Mouse (Mus musculus) right cerebral cortex, postnatal 4 days (tissue): ENCODE measurements around the gene Cep126.

Experiments
- DNase-seq: peaks from one replicate; pipeline ENCODE4 v3.0.0-alpha.2; 2022

The Cep126 gene

DNA sequence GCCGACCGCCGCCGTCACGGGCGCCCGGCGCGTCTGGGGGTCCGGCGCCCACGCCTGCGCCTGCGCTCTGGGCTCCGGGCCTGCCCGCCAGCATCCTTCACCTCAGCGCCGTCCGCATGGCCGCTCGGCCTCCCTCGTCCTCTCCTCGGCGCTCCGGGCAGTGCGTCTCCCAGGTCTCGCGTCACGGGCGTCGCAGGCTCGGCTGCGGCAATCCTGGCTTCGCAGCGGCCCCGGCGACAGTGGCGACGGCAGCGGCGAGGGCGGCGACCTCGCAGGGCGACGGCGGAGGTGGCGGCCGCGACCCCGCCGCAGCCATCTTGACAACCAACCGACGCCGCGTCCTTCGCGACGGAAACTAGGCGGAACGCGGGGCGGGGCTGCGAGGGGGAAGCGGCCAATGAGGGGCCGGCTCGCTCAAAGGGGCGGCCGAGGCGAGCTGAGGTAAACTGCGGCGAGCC lies at the start of gene Cep126:
TSS of gene Cep126 (minus strand) at position 178 of the 458 bp plus-strand sequence.
- DNase-seq, result peak; percentile 79

DNA sequence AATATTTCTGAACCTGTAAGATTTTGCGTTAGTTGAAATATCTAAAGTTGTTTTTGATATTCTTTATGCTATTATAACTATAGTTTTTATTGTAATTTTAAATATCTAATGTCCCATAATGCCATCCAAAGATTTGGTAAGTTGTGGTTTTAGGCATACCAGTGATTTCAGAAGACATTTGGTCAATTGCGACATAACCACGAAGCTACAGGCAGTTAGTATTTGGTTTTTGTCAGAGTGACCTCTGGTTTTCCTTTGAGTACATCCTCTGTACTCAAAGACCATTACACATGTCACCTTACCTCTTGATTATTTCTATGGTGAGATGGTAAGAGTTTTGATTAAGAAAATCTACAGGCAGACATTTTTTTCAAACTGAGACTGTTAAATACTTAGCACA lies 45.5 kb upstream of the Cep126 start:
- no peak for DNase-seq

DNA sequence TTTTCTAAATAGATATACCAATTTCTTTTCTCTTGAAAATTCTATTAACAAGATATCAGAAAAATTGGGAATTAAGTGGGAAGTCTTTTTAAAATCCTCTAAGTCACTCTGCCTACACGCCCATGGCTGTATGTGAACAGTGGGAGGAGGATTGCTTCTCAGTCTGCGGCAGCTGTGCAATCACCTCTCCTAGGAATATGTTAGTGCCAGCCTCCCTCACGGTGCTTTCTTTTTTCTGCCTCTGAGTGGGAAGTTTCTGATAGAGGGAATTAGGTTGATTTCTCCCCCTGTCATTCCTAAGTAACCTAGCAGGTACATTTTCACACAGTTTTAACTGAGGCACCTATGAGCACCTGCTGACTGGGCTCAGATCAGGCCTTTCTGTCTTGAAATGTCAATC lies 43.0 kb upstream of the Cep126 start:
- DNase-seq, result no peak

DNA sequence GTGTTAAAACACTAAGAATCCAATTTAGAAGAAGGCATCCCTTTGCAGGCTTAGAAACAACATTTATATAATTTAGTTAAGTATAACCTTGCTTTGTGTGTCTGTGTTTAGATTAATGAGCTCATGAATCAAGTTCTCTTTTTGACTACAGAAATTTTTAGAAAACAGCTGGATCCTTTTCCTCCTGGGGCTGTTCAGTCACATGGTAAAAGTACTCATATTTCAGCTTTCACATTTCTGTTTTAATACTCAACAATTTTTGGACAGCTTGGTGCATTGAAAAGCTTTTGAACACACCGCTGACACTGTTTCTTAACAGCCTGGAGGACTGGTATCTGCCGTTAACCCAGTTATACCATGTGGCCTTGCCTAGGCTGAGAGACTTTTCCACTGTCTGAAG lies 22.9 kb upstream of the Cep126 start:
- DNase-seq, result no peak

DNA sequence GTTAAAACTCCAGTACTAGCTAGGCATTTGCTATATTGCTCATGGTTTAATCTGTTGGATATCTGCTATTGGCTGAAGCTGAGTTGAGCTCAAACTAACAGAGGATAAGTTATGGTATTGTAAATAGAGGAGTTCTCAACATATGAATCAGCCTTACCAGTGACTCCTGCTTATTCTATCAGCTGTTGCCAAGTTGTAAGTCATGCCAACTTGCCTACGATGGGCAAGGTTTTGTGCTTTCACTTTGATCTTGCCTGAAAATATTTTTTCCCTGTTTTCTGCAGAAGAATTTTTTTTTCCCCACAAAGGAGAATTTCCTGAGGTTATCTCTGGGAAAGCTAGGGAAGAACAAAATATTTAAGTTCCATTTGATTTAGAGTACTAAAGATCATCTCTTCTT lies 5.4 kb upstream of the Cep126 start:
- DNase-seq, result no peak

DNA sequence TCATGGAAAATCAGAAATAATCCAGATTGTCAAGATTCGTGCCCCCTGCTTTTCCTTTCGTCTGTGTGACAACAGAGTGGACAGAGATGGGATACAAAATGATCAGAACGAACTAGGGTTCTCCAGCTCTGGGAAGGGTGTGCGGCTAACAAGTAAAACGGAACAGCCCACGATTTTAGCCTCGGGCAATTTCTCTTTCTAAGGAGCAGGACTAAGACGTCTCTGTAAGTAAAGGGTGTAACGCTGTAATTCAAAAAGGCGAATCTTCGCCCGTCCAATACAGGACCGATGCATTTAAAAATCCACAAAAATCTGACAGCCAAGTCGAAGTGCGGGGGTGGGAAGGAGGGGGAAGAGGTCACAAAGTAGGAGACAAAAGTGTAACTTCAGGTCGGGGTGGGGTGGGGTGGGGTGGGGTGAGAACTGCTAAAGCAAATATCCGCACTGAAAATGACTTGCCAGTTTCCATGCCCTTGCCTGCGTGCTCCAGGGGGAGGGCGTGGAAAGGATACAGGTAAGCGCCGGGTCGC lies 443 bp downstream of the Cep126 start:
- no peak for DNase-seq

DNA sequence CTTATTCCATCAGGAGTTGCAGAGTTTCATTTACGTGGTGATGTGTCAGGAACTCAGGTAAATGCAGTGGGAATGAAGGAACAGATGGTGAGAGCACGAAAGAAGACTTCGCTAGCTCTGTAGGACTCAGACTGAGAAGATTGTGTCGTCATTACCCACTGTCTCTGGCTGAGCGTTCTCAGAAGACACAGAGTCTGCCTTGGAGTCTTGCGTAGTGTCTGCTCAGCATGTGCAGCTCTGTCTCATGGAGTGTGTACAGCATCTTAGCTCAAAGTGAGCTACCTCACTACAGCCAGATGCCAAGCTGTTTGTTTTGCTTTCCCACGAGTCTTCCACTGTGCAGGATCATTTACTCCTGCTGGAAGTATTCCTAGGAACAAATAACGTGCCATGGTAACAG lies 10.6 kb downstream of the Cep126 start:
- no peak for DNase-seq

DNA sequence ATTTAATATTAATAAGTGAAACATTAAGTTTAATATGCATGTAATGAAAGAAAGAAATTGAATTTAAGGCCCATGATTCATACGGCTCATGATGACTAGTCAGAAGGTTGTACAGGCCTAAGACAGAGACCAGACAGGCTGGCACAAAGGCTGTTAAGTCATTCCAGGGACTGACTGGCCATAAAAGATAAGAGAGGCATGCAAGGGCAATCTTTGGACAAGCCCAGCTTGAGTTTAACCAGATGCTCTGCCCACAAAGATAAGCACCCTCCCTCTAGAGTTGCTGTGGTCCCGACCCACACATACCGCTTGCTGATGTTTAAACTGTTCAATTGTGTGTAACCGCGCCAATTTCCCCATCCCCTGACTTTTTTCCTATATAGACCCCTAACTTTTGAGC lies 19.6 kb downstream of the Cep126 start:
- no peak for DNase-seq

DNA sequence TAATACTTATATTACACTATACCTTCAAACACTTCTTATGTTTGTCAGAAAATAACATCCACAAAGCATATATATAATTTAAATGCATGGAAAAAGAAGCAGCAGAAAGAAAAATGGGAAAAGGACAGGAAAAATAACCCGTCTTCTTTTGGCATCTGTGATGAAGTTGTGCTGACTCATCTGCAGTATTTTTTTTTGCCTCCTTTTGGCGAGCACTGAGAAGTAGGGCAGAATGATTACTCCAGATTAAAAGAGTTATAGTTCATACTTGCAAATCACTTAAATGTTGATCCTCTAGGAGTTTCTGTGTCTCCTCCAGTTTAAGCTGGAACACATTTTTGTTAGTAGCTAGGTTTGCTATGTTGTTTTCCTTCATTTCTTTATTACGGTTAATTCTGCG lies 31.0 kb downstream of the Cep126 start:
- DNase-seq, result no peak

DNA sequence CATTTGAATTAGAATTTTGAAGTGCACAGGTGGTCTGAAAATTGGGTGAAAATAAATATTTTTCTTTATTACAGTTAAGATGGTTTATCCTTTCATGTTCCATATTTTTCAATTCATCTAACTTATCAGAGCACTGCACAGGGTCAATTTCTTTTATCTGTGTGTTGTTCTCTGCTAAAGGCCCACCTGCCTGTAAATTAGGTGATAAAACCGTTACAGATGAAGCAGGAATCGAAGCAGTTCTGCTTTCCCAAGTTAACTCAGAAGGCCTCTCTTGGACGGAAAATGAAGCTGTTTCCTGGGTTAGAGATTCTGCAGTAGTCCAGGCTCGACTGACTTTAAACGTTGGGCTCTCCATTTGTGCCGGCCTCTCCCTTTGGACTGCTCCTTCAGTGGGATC lies 33.1 kb downstream of the Cep126 start:
- no peak for DNase-seq

DNA sequence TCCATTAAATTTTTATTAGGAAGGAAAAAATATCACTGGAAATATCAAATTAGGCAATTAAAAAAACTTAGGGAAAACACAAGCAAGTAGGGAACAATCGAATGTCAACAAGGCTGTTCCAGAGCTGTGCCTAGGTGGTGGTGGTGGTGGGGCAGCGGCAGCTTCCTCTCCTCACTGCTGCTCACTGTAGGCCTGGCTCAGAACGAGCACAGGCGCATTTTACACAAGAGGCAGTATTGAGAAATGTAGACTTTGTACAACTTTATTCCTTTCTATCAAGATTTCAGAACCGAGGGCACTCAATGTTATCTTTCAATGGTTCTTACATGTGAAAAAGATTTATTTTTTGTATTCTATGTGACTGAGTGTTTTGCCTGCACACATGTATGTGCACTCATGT lies 55.2 kb downstream of the Cep126 start:
- no peak for DNase-seq

DNA sequence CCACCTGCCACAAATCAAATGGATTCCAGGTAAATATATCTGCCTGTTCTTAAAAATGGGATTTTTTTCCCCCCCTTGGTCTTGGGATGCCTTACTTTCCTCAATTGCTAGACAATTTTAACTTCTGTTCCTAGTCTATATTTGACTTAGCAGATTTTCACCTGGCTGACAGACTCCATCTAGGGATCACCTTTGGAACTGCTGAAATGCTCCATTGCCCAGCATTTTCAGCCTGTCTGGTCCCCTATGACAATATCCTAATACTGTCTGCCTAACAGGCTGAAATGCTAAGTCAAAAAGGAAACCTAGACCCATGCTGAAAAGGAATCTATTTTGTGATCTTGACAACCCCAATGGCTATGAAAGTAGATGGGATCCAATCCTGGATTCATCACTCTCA lies 59.7 kb downstream of the Cep126 start:
- no peak for DNase-seq

DNA sequence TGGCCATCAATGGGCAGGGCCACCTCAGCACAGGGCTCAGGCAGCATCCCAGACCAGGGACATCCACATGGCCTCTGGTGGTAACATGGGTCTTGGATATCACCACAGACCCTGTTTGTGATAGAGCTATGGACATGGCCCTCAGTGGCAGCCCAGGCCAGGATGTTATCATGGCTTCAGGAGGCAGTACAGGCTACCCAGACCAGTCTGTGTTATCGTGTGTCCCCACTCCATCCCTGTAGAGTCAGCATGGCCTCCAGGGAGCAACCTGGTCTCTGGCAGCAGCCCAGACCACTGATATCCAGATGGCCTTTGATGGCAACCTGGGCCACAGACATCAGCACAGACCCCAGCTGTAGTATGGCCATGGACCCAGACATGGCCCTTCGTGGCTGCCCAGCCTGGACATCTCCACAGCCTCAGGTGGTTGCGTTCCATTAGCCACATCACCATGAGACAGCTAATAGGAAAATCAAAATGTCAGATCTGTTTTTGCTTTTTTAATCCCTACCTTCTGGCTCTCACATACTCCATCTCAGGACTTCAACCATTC lies 60.8 kb downstream of the Cep126 start:
- DNase-seq, result no peak

DNA sequence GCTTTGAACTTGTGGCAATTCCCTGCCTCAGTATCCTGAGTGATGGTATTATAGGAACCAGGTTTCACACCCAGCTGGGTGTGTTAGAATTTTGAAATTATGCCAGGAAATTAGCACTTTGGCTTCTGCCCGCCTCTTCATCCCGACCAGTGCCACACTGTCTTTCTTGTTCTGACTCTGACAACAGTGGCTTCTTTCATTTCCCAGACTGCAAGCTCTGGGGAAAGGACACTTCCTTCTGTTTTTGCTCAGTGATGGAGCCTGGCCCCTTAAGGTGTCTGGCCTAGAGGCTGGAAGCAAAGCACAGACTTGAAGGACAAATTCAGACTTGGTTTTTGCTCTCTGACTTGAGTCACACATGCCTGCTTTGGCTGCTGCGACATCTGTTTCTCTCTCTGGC lies 74.5 kb downstream of the Cep126 start:
- DNase-seq, result no peak

DNA sequence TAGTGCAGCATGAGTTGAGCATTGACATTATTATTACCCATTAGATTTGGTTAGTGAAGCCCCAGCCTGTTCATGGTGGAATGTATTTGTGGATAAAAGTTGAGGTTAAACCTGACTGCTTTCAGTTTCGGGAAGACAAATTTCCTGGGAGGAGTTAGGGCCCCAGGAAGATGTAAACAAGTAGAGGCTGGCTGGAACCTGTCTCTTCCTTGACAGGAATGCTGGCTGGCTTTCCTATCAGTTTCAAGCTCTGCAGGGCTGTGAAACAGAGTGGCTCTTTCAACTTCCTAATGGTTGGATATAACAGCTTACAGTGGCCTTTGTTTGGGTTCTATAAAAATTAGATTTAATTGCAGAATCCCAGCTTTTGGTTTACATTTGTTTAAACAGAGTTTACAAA lies 79.3 kb downstream of the Cep126 start:
- no peak for DNase-seq

DNA sequence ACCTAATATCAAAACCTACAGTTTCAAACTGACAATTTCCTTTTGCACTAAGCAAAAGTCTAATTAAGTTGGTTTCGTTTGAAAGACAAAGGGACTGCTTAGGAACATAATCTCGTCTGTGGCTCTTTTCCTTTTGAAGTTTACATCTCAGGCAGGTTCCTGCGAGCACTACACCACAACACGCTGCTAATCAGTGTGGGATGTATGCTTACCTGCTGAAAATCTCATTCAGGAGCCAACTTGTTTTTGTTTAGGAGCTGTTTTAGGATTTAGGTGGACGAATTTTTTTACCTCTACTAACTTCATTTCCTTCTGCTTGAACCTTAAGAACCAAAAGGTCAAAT lies 91.1 kb downstream of the Cep126 start:
- no peak for DNase-seq

DNA sequence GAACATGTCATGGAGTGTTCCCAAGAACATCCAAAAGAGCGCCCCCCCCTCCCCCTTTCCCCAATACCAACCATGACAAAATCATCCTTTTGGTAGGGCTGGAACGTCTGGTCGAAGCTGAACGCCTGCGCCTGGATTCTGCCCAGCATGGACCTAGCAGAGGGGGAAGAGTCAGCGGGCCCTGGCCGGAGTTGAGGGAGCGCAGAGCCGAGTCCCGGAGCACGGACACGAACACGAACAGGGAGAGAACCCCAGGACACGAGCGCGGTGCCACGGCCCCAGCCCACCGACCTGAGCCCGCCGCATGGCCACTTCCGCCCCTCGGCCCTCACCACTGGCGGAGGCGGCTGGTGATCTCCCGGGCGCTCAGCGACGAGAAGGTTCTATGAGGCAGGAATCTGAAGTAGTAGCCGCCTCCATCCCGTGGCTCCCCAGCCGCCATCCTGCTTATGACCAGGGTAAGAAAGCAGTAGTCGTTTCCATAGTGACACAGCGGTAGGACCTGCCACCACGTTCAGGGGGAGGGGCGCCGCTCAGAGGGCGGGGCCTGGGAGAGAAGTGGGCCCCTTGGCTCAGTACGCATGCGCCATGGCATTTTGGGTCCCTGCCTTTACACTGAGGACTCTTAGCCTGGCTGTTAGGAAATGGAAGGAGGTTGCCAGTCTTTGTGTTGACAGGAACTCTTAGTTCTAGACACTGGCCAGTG lies 91.6 kb downstream of the Cep126 start, which contains the start of gene Cfap300:
TSS of gene Cfap300 (minus strand) at position 486 of the 706 bp plus-strand sequence.
- DNase-seq, result peak; percentile 98

DNA sequence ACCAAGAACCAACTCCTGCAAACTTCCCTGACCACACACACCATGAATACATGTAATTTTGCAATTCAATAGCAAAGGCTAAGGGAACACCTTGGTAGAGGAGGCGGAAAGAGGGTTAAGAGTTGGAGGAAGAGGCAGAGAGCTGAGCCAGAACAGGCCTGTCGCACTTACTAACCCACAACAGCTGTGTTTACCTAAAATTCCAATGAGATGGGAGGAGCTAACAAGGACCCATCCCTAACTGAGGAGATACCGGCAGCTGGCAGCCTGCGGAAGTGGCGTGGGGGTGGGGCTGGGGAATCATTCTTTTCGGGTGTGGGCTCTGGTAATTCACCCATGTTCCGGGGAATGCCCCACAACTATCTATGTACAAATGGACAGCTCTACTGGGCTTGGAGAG lies 98.5 kb downstream of the Cep126 start:
- no peak for DNase-seq

DNA sequence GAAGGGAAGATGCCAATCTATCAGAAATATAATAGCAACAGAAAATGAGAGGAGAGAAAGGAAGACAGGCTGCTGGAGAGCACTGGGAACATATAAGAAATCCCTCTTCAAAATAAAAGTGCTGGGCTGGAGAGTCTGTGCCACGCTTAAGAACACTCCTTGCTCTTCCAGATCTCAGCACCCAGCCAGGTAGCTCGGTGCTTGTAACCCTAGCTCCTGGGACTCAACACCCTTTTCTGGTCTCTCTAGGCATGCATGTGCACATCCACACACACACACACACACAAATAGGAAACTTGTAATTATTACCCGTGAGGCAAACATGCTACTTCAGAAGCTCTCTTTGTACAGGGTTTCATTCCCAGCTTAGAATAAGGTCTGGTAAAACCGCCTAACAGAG lies 99.0 kb downstream of the Cep126 start:
- no peak for DNase-seq

DNA sequence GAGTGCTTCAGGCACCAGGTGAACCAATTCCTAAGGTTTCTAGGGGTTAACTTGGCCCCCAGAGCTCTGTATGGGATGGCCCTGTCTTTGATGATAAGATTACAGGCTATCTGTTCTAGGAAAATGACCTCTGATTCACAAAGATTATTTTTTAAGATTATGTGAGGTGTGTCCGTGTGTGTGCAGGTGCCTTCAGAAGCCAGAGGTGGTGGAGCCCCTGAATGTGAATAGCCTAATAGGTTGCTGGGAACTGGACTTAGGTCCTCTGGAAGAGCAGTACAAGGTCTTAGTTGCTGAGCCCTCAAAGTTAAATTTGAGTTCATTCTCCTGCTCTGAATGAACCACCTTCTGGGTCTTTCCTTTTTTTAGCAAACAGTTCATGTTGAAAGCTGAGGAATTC lies 100.0 kb downstream of the Cep126 start:
- no peak for DNase-seq

DNA sequence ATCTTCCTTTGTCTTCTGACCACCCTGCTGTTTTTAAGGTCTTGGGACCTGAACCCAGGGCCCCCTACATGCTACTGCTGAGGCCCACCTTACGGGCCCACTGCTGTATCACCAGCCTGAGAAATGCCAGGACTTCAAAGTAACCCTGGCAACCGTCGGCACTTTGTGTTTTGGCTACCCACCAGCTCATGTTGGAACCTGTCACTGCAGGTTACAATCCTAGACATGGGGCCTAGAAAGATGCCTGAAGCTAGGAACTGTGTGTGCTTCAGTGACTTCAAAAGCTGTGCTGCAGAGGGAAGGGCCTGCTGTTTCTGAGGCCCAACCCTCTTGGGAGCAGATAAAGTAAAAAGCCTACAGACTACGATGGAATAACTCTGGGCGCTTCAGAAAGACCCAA lies 101.2 kb downstream of the Cep126 start:
- DNase-seq, result no peak
